Mouse (Mus musculus) kidney, adult 11 months (tissue): ENCODE data around the gene Xrra1.

Source experiments
- DNase-seq: peaks from one replicate; pipeline ENCODE4 v3.0.0; 2022

Gene Xrra1

GRCm38 (mm10) chr7:99851618-99852017, 7.3 kb upstream of the Xrra1 start:
- no peak for DNase-seq

DNA sequence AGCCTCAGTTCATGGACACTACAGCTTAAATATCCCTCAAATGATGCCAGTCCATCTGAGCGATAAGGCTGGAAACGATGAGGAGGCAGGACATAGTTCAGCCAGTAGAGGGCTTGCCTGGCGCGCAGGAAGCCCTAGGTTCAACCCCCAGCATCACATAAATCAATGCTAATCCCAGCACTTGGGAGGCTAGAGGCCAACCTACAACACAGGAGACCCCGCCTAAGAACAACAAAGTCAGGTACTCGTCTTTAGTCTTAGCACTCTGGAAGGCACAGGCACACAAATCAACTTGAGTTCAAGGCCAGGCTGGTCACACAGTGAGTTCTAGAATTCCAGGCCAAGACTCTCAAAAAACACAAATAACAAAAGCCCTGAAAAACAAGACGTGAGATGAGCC, 5.6 kb upstream of the Xrra1 start:
- DNase-seq: no peak

- DNase-seq: no peak
Measured at GRCm38 (mm10) chr7:99854311-99854710, 4.6 kb upstream of the Xrra1 start.

GRCm38 (mm10) chr7:99856266-99856861, 2.6 kb upstream of the Xrra1 start:
- DNase-seq: no peak

DNA sequence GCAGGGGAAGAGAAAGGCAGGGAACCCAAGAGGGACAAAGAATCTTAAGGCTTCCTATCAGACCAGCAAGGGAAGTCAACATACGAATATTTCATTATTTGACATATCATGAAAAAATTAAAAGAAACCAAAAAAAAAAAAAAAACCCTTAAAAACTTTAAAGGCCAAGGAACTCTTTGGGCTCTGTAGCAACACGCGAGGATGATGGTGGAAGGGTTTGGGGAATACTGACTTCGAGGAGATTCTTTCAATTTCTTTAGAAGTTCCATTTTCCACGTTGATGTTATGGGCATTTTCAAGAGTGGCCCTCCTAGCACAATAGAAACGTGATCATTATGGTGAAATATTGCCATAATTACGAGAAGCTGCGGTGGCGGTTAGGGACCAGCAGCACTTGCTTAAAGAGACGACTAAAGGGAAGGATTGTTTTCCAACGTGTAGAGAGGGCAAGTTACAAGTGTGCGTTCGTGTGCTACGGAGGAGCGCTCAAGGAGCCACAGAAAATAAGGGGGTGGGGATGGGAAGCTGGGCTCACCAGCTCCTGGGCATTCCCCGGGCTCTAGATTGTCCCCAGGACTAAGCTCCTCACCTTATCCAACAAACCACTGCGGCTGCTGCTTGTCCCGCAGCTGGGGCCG, 622 bp upstream of the Xrra1 start:
- DNase-seq: no peak

GRCm38 (mm10) chr7:99863362-99863761, 4.4 kb downstream of the Xrra1 start, which contains the start of gene Spcs2:
Spcs2 (minus strand) TSS chr7:99863462.
- DNase-seq: no peak

GRCm38 (mm10) chr7:99864241-99865028, 5.5 kb downstream of the Xrra1 start:
- DNase-seq: no peak

DNA sequence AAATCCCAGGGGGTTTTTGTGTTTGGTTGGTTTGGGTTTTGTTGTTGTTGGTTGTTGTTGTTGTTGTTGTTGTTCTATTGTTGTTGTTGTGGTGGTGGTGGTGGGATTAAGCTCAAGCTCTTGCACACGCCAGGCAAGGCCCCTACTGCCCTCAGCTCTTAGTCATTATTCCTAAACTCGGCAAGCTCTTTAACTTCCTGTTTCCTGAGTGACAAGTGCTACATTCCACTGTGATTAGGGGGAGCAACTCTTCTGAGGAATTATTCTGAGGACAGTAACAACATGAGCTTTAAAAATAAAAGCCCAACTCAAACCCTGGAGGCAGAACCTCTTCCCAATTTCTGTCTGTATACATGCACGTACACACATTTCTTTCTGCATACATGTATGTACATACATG, 6.3 kb downstream of the Xrra1 start:
- no peak for DNase-seq

GRCm38 (mm10) chr7:99869296-99869695, 10.4 kb downstream of the Xrra1 start:
- DNase-seq: no peak

DNA sequence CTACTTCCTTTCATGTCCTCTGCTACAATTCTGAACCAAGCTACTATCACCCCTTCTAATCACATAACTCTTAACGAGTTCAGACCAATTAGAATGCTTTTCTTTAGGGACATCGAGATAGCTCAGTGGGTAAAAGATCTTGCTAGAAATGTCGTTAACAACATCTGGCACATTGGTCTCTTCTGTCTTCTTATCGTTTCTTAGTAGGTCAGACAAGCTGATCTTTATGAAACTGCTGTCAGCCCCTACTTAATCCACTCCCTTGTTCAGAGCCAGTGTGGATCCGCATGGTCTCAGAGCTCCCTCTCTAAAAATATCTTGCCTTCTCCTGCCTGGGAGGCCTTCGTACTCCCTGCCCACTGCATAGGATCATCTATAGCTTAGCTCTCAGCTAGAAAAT, 15.0 kb downstream of the Xrra1 start:
- DNase-seq: no peak

GRCm38 (mm10) chr7:99875891-99876290, 17.0 kb downstream of the Xrra1 start:
- no peak for DNase-seq

DNA sequence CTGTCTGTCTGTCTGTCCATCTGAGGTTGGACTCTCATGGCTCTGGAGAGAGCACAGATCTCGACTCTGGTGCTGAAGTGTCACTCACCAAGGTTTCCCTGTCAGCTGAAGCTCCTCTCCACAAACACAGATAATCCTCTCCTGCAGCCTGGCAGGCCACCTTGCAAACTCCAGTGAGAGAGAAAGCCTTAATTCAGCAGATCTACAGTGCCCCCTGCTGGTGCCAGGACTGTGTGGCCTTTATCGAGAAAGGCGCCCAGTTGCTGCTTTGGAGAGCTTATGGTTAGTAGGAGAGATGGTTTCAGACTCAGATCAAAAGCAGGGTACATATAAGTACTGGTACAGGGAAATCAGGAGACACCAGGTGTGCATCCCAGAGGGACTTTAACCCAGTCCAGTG, 17.4 kb downstream of the Xrra1 start:
- peak; percentile 45 for DNase-seq

- DNase-seq: no peak
Measured at GRCm38 (mm10) chr7:99878254-99878653, 19.3 kb downstream of the Xrra1 start.

DNA sequence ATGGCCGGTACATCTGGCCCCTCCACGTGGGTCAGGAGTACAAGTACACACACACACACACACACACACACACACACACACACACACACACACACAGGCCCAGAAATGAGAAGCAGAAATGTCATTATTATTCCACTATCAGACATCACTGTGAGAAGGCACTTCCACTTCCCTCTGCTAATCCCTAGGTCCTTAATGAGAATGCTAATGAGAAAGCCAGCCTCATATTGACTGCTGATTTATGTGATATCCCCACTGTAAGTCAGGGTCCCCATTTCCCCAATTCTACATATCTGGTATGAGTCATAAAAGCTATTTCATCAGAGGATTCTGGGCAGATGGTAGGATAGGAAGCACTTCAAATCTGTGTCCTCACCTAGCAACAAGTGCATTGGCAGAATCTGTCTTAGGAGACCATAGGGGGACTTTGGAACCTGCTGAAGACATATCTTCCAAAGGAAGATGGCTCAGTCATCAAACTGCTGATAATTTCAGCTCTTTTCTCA, 28.4 kb downstream of the Xrra1 start:
- DNase-seq: no peak

DNA sequence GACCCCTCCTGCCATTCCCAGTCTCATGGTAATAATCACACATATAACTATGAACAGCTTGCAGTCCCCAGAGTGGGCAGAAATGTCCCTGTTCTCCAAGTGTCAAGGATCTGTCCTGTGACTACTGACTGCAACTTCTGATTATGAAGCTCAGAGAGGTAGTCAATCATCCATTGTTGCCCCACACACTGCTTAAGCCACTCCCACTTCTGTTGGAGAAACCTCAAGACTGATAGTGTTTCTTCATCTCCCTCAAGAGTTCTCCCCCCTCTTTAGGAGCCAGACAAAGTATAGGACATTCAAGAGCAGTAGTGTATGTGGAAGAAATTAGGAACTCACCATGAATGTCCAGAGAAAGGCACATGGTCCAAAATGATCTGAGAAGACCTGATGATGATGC, 28.8 kb downstream of the Xrra1 start:
- no peak for DNase-seq

DNA sequence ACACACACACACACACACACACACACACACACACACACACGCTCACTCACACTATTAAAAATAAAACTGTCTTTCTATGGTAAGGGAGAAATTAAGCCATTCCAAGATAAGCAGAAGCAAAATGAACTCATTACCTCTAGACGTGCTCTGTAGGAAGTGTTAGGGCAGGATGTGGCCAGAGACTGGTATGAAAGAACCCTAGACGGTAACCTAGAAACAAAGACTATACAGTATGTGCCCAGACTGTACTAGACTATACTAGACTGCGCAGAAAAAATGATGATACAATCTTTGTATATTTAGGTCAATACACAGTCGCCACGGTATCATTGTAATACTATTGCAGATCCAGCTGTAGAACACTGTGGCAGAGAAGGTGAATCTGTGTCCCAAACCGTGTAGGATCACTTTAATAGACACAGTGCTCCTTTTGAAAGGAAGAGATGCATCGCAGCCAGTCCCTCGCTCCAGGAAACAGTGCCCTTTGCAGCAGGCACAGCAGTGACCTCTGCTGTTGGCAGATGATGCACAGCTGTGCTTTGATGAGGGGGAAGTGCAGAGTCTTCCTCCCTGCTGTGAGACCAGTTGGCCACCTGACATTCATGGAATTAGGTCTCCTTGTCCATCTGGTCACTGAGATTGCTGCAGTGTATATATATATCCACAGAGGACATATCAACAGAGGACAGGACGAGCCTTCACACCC, 30.4 kb downstream of the Xrra1 start:
- no peak for DNase-seq

- no peak for DNase-seq
Measured at GRCm38 (mm10) chr7:99890168-99890755, 31.3 kb downstream of the Xrra1 start.

DNA sequence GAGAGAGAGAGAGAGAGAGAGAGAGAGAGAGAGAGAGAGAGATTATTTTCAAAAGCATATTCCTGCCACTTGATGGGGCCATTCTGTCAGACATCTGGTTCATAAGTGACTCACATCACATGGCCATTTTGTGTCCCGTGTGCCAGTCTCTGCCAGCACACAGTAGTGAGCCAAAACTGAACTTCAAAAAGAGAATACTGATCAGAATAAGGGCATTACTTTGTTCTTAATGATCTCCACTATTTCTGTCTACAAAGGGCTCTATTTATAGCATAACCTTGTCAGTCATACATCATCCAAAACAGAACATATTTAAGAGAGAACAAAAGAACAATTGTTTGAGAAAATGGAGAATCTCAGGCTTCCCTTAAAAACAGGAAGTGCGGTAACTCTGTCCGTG, 32.6 kb downstream of the Xrra1 start:
- no peak for DNase-seq

DNA sequence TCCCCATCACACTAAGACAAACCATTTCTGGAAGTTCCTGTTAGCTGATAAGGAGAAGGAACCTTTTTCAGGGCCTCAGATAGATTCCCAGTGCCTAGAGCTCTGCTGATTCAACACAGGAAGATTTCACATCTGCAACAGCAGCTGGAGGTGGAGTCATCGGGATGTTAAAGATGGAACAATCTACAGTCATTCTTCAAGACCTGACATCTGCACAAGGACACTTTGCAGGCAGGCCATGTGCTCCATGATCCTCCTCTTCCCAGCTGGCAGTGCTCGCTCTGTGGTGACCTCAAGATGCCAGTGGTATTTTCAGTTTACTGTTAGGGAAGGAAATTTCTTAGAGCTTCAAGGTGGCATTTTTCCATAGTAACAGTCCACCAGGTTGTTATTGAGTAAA, 33.4 kb downstream of the Xrra1 start:
- no peak for DNase-seq

GRCm38 (mm10) chr7:99893967-99894366, 35.1 kb downstream of the Xrra1 start:
- no peak for DNase-seq

DNA sequence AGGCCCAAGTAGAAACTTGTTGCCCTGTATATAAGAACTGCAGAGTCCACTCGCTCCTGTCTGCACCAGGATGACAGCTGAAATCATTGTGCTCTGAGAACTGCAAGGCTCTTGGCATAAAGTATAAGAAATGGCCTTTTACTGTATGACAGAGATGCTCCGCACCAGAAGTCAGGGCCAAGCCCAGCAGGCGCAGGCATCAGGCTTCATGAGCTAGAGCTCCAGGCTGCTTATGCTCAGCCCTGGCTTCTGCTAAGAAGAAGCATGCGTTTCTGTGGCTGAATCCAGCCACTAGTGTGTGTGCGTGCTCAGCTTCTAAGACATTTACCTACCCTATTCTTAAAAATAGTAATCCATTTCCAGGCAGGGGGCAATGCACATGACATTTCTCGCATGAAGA, 35.6 kb downstream of the Xrra1 start:
- DNase-seq: no peak

- no peak for DNase-seq
Measured at GRCm38 (mm10) chr7:99896905-99897304, 38.0 kb downstream of the Xrra1 start.

DNA sequence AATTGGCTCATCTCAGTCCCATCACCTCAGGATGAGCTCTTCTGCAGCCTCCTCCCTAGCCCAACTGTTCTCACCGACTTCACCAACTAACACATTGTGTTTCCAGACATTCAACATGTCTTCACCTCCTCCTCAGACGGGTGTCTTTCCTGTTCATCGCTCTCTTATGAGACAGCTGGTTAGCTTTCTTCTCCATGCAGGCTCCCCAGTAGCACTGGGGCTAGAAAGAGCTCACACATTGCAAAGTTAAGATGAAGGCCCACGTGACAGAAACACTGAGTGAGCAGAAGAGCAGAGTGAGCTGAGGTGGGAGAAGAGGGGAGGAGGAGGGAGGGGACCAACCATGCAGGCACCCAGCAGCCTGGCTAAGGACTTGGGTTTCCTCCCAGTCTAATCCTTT, 43.3 kb downstream of the Xrra1 start:
- no peak for DNase-seq
